Mouse (Mus musculus) adrenal gland, postnatal 10 days (tissue): Measurements from ENCODE around the gene Prpf18. TPM values are rescaled to one million over a fixed set of nuclear protein-coding genes. Genes with fewer than 3 reads are reported as not detected.

Experiments used
- DNase-seq: peaks from one replicate; pipeline ENCODE4 v3.0.0; 2021; ENCODE audit warnings: mixed read lengths
- total RNA-seq, 2 experiments: library from RNA; stranded (reverse); gene quantifications; 2 replicates each; pipeline ENCODE4 v1.2.3; 2021

Gene Prpf18
- total RNA-seq, 2 experiments from 2014 or later = 34.6 to 40.0 TPM

DNA sequence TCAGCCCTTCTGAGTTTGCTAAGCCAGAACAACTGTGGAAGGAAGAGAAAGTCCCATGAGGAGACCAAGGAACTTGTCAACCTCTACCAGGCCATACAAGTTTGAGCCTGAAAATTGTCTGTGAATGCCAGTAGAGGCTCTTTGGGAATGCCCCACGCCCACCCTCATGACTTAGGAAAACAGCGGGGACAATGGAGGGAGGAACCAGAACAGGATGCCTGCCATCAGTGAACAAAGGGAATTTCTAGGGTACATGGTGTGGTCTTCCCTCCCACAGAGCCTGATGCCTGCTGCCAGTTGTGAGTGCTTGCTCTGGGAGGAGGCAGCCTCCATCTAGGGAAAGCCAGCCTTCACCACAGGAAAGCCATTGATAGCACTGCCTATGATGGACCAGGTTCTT lies 76.8 kb downstream of the Prpf18 start:
- no peak for DNase-seq

- DNase-seq = no peak
These were observed 77.7 kb downstream of the Prpf18 start for GRCm38 (mm10) chr2:4574251-4574650.

DNA sequence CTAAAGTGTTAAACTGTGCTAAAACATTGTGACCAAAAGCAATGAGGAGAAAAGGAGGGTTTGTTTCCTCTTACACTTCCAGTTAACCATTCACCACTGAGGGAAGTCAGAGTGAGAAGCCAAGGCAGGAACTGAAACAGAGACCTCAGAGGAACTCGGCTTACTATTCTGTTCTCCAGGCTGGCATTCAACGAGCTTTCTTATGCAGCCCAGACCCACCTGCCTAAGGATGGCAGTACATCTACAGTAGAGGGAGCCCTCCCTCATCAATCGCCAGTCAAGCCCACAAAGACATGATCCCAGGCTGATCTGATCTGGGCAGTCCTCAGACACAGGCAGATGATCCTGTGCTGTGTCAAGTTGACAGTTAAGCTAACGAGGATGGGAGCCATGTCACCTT lies 78.5 kb downstream of the Prpf18 start:
- DNase-seq = no peak

DNA sequence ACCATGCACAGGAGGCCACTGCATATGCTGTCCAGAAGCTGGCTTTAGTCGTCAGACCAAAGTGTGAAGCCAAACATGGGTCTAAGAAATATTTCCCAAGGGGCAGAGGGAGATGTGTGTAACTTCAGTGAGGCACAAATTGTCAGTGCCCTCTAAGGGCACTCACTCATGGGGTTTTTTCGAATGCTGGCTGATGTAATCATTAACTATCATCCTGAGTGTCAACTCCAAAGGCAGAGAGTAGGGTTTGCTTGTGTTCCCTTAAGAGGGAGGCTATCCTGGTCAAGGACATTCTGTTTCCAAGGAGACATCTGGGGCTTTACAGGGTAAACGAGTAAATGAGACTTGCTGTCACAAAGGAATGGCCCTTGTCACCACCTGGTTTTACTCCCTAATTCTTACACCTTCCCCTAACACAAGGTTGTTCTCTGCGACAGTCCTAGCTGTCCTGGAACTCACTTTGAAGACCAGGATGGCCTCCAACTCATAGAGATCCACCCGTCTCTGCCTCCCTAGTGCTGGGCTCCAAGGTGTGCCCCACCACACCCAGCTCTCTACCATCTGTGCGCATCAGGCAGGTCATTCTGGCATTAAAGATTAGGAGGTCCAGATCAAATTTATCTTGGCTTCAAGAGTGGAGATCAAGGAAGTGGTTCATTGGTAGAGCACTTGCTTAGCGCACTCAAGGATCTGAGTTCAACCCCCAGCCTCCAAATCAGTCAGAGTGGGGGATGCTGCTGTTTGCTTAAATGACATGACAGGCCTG lies 79.2 kb downstream of the Prpf18 start:
- no peak for DNase-seq

Other genes with a start within 250 kb of the Prpf18 start
- 10 to 100 TPM; 14.5 to 17.6 TPM for gene Bend7, start 65.7 kb upstream of the Prpf18 start, total RNA-seq
- gene Sephs1, start 229.5 kb upstream of the Prpf18 start, total RNA-seq = 10 to 100 TPM; 46.7 to 47.2 TPM